In the genomic region with DNA sequence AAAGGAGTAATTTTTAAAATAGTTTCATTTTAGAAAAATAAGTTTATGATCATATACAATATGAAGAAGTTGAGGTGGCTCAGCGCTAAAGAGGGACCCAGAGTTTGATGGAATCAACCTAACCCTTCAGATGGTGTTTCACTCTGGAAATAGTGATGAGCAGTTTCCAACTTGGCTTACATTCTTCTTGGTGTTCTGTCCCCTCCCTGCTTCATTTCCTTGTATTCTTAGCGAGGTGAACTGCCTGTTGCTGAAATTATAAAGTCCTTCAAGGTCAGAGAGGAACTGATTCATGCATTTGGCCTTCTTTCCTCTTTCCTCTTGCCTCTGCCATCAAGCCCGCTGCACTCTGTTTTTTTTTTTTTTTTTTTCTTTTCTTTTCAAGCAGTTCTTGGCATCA, we compare ENCODE assay signal across 25 mouse cellular contexts. TPM values are rescaled to one million over a fixed set of nuclear protein-coding genes. Genes with fewer than 3 reads are reported as not detected.
DNase-seq lines count a peak whose midpoint lies in the region; ATAC-seq and TF ChIP-seq lines count a peak whose summit lies in the region.
"Had no signal": no experiment of that assay in that cellular context is flagged by ENCODE, and none has a peak within 500 bp of the region (broad histone marks: within the 10 kb centered on the region; RNA-seq: fewer than 3 reads in every experiment).

No protein-coding gene starts in this region.

- peaks cover 22% of the 10 kb centered on the region for H3K36me3 ChIP-seq in heart, embryonic 12.5 days
- peaks cover 22% of the 10 kb centered on the region for H3K36me3 ChIP-seq in kidney, embryonic 16.5 days (ENCODE audit: insufficient read depth, low read length)

- H3K27ac ChIP-seq in gastrocnemius, adult 2 months: peak overlapping the region; percentile 87
- H3K27ac ChIP-seq in heart, embryonic 12.5 days (ENCODE audit: poor library complexity, severe bottlenecking): no peak overlapping the region
- H3K27ac ChIP-seq in kidney, embryonic 16.5 days (ENCODE audit: low read length): no peak overlapping the region
- H3K27ac ChIP-seq: embryonic facial prominence, embryonic 12.5 days; embryonic facial prominence, embryonic 15.5 days; heart, embryonic 13.5 days; hindbrain, embryonic 10.5 days; hindbrain, embryonic 13.5 days; intestine, embryonic 15.5 days had no signal

- 0 out of 2 replicates have a peak, but pooled peaks cover 2% of the 10 kb centered on the region for H3K9me3 ChIP-seq in heart, embryonic 12.5 days (replicated peaks)
- H3K9me3 ChIP-seq in kidney, embryonic 16.5 days (ENCODE audit: low read length): no peaks in the 10 kb centered on the region
- H3K9me3 ChIP-seq: embryonic facial prominence, embryonic 12.5 days; embryonic facial prominence, embryonic 15.5 days; heart, embryonic 13.5 days; hindbrain, embryonic 10.5 days; hindbrain, embryonic 13.5 days; intestine, embryonic 15.5 days had no signal

- no peaks in the 10 kb centered on the region for H3K27me3 ChIP-seq in heart, embryonic 12.5 days (replicated peaks)
- no peaks in the 10 kb centered on the region for H3K27me3 ChIP-seq in kidney, embryonic 16.5 days (ENCODE audit: insufficient read depth, low read length)
- H3K27me3 ChIP-seq: embryonic facial prominence, embryonic 12.5 days; embryonic facial prominence, embryonic 15.5 days; heart, embryonic 13.5 days; hindbrain, embryonic 13.5 days; intestine, embryonic 15.5 days had no signal

- intact Hi-C loops in gastrocnemius, adult 2 months (cut with DNase I): loop anchor here (5.0 to 10.0 kb wide), 2 partner anchors 160 to 258 kb away; partner anchors contain the start of genes Dnhd1 and Smpd1

- no peak for ATAC-seq in heart, embryonic 12.5 days (ENCODE audit: insufficient number of reproducible peaks, low FRiP score)
- ATAC-seq in kidney, embryonic 16.5 days (ENCODE audit: low FRiP score, low TSS enrichment): no peak
- ATAC-seq: activated CD4-positive, CD25-positive, alpha-beta regulatory T cell, adult 4 months; CD4-positive, CD25-positive, alpha-beta regulatory T cell, adult 4 months; forebrain, embryonic 14.5 days; forebrain, postnatal 0 days; hindbrain, embryonic 16.5 days; intestine, embryonic 15.5 days had no signal

- H3K4me2 ChIP-seq in heart, embryonic 12.5 days: no peak overlapping the region
- H3K4me2 ChIP-seq in kidney, embryonic 16.5 days (replicated peaks; ENCODE audit: low read depth, low read length): no peak overlapping the region
- H3K4me2 ChIP-seq: embryonic facial prominence, embryonic 12.5 days; embryonic facial prominence, embryonic 15.5 days; heart, embryonic 13.5 days; hindbrain, embryonic 13.5 days; intestine, embryonic 15.5 days had no signal

- peaks cover 20% of the 10 kb centered on the region for H3K4me1 ChIP-seq in heart, embryonic 12.5 days (replicated peaks)
- peaks cover 15% of the 10 kb centered on the region for H3K4me1 ChIP-seq in kidney, embryonic 16.5 days (ENCODE audit: insufficient read depth, low read length)

- H3K4me3 ChIP-seq in gastrocnemius, adult 2 months: no peak overlapping the region
- no peak overlapping the region for H3K4me3 ChIP-seq in heart, embryonic 12.5 days
- H3K4me3 ChIP-seq in kidney, embryonic 16.5 days (ENCODE audit: low read length): no peak overlapping the region
- H3K4me3 ChIP-seq: embryonic facial prominence, embryonic 12.5 days; embryonic facial prominence, embryonic 15.5 days; hindbrain, embryonic 10.5 days; hindbrain, embryonic 13.5 days; intestine, embryonic 15.5 days had no signal

- DNase-seq in gastrocnemius, adult 2 months: no peak
- no peak for DNase-seq in gastrocnemius, adult 18-20 months (ENCODE audit: low spot score)
- peak; percentile 73 for DNase-seq in heart, adult 8-10 months (ENCODE audit: low spot score)
- DNase-seq in kidney, adult 9 months: peak; percentile 27
- peak; percentile 80 for DNase-seq in 416B (ENCODE audit: low read depth)
- no peak for DNase-seq in layer of hippocampus, adult 9-11 months
- DNase-seq: adrenal gland, postnatal 14 days; cerebellum, adult 9-11 months; forebrain, postnatal 0 days; gastrocnemius, postnatal 10 days; gastrocnemius, postnatal 36 days; kidney, adult 11 months had no signal

- no peak for TF ChIP-seq CTCF in gastrocnemius, adult 2 months (IDR thresholded peaks at IDR 0.05)

- no peak overlapping the region for H3K9ac ChIP-seq in heart, embryonic 12.5 days
- no peak overlapping the region for H3K9ac ChIP-seq in kidney, embryonic 16.5 days (replicated peaks; ENCODE audit: low read length)
- H3K9ac ChIP-seq: embryonic facial prominence, embryonic 12.5 days; embryonic facial prominence, embryonic 15.5 days; forebrain, postnatal 0 days; heart, embryonic 13.5 days; hindbrain, embryonic 13.5 days; intestine, embryonic 15.5 days had no signal

- 80% methylated on average over 3 of the region's 3 CpGs for WGBS in heart, embryonic 12.5 days
- WGBS in kidney, embryonic 16.5 days: 78% methylated on average over 3 of the region's 3 CpGs

RNA-seq across cellular contexts. Expression of gene Mrpl17, which starts 1.7 kb away (rescaled TPM):
- 100 to 1,000 TPM; 108 to 112 TPM for total RNA-seq in gastrocnemius, adult 2 months (2021)
- total RNA-seq in gastrocnemius, adult 18-20 months (2021): 100 to 1,000 TPM; 103 to 104 TPM
- 100 to 1,000 TPM; 123 to 132 (median 127) TPM for total RNA-seq in heart, adult 8-10 months (2022)
- 232 TPM in 2 replicates for polyA plus RNA-seq in heart, embryonic 12.5 days (2016; fragmentation: Nextera tagmentation; extraction: Ambion mirVana)
- 378 and 386 TPM in 2 replicates for polyA plus RNA-seq in kidney, embryonic 16.5 days (2015; fragmentation: Nextera tagmentation; extraction: Ambion mirVana)

RNA-seq across cellular contexts. Expression of gene Dchs1, which starts 25.1 kb away (rescaled TPM):
- total RNA-seq in gastrocnemius, adult 2 months (2021): 1 to 10 TPM; 2.1 to 5.0 TPM
- total RNA-seq in gastrocnemius, adult 18-20 months (2021): 1 to 10 TPM; 2.1 to 3.7 TPM
- 1 to 10 TPM; 4.3 to 8.7 (median 7.3) TPM for total RNA-seq in heart, adult 8-10 months (2022)
- 8.7 and 9.4 TPM in 2 replicates for polyA plus RNA-seq in heart, embryonic 12.5 days (2016; fragmentation: Nextera tagmentation; extraction: Ambion mirVana)
- 10.4 and 10.5 TPM in 2 replicates for polyA plus RNA-seq in kidney, embryonic 16.5 days (2015; fragmentation: Nextera tagmentation; extraction: Ambion mirVana)
- total RNA-seq: granulocyte monocyte progenitor cell, adult 5-6 weeks had no signal
- polyA plus RNA-seq: activated CD4-positive, CD25-positive, alpha-beta regulatory T cell, adult 4 months; CD4-positive, CD25-positive, alpha-beta regulatory T cell, adult 4 months had no signal

Comparison
In these comparisons a context has a peak if more than half of its experiments do, and no peak if none do; other contexts are left out.
1. DNase-seq: peak in heart, adult 8-10 months (single experiment), kidney, adult 9 months (single experiment) and 416B (single experiment); none in gastrocnemius, adult 2 months (single experiment), gastrocnemius, adult 18-20 months (single experiment) and layer of hippocampus, adult 9-11 months (single experiment).